Mouse (Mus musculus) thymus, adult 2 months (tissue): ENCODE data around the gene Atp1b2. TPM values are rescaled to one million over a fixed set of nuclear protein-coding genes. Genes with fewer than 3 reads are reported as not detected.

ENCODE experiments used
- DNase-seq: peaks from one replicate; pipeline ENCODE4 v3.0.0; 2021
- H3K27ac ChIP-seq: fragments of 200-500 bp; 2 replicates; pipeline ENCODE4 v1.5.1; 2012; ENCODE audit warnings: low read length, control low read depth; ENCODE audit not compliant: control insufficient read depth, insufficient read depth
- H3K27me3 ChIP-seq: fragments of 200-500 bp; 2 replicates; pipeline ENCODE4 v1.6.1; 2012; ENCODE audit warnings: mild to moderate bottlenecking, low read length, moderate library complexity, mixed read lengths; ENCODE audit not compliant: control insufficient read depth, insufficient read depth
- H3K36me3 ChIP-seq: fragments of 200-500 bp; 2 replicates; pipeline ENCODE4 v1.6.1; 2012; ENCODE audit warnings: mild to moderate bottlenecking, low read length, moderate library complexity; ENCODE audit not compliant: control insufficient read depth, insufficient read depth
- H3K4me1 ChIP-seq: fragments of 200-500 bp; replicated peaks from 2 replicates; pipeline ENCODE4 v1.6.1; 2012; ENCODE audit warnings: low read length; ENCODE audit not compliant: control insufficient read depth, insufficient read depth
- H3K4me3 ChIP-seq: fragments of 200-500 bp; 2 replicates; pipeline ENCODE4 v1.5.1; 2012; ENCODE audit warnings: mild to moderate bottlenecking, low read length, control low read depth, moderate library complexity; ENCODE audit not compliant: control insufficient read depth, insufficient read depth
- CTCF ChIP-seq: fragments of 200-500 bp; IDR thresholded peaks from 2 replicates; pipeline ENCODE4 v1.5.1; 2012; ENCODE audit warnings: mild to moderate bottlenecking, control low read depth, low read length, moderate library complexity, borderline replicate concordance; ENCODE audit not compliant: control insufficient read depth, poor library complexity, insufficient read depth; ENCODE audit errors: extremely low read depth
- POLR2A ChIP-seq: fragments of 200-500 bp; IDR thresholded peaks from 2 replicates; pipeline ENCODE4 v1.6.1; 2012; ENCODE audit warnings: mild to moderate bottlenecking, low read length, control low read depth, moderate library complexity; ENCODE audit not compliant: control insufficient read depth, poor library complexity, insufficient read depth; ENCODE audit errors: extremely low read depth
- WGBS: fragments of 180-500 bp; shearing (Covaris S2); methylation state at CpG from one replicate; pipeline ENCODE4 v1.1.7; 2018; 5-methylcytosine and 5-hydroxymethylcytosine counted together
- polyA plus RNA-seq: library from polyadenylated mRNA; depleted of rRNA; stranded (reverse); fragments of >200 nt; gene quantifications from 2 replicates; pipeline ENCODE4 v1.2.3, GENCODE M21; 2012

The Atp1b2 gene
- polyA plus RNA-seq, 1 experiment, result 4.2 TPM

DNA sequence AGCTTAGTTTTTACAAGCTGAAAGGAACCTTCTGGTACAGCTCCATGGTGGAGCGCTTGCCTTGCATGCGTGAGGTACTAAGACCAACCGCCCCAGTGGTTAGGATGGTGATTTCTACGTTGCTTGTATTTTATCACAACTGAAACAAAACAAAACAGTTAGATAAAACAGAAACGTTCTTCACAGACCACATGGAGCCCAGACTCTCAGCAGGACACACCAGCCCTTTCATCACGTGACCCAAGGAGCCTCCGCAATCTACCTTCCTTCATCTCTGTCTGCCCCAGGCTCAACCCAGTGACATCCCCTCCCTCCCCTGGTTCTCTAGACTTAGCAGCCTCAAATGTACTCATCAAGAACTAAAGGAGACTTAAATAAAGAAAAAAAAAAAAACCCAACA, 3.7 kb upstream of the Atp1b2 start:
- no peak for DNase-seq
- TF ChIP-seq POLR2A (no peak), CTCF (no peak)

GRCm38 (mm10) chr11:69608525-69608924, 2.8 kb upstream of the Atp1b2 start:
- 98% methylated on average over 3 of the region's 3 CpGs for WGBS
- Histone ChIP-seq H3K4me1 (peaks cover 18% of the 10 kb centered on the region), H3K36me3 (no peaks in the 10 kb centered on the region), H3K27ac (no peak overlapping the region), H3K4me3 (no peak overlapping the region), H3K27me3 (0 out of 2 replicates have a peak, but pooled peaks cover 6% of the 10 kb centered on the region)
- no peak for TF ChIP-seq POLR2A
- no peak for DNase-seq

More for the DNA sequence above, 3.7 kb upstream of the Atp1b2 start:
- Histone ChIP-seq H3K4me1 (peaks cover 22% of the 10 kb centered on the region), H3K27ac (no peak overlapping the region), H3K36me3 (no peaks in the 10 kb centered on the region), H3K4me3 (no peak overlapping the region), H3K27me3 (0 out of 2 replicates have a peak, but pooled peaks cover 1% of the 10 kb centered on the region)
- 80% methylated on average over 7 of the region's 7 CpGs for WGBS

DNA sequence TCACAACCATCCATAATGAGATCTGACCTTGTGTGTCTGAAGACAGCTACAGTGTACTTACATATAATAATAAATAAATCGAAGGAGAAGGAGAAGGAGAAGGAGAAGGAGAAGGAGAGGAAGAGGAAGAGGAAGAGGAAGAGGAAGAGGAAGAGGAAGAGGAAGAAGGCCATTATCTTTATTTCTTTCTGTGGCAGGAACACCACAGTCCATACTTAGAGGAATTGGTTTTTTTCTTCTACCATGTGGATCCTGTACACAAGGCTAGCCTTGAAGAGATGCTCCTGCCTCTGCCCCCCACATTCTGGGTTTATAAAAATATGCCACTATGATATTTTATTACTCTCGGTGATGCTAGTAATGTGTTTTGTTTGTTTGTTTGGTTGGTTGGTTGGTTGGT, 1.1 kb upstream of the Atp1b2 start:
- Histone ChIP-seq H3K27me3 (peaks cover 6% of the 10 kb centered on the region; the same call in 1 of the 2 replicates), H3K27ac (no peak overlapping the region), H3K4me3 (no peak overlapping the region), H3K36me3 (no peaks in the 10 kb centered on the region), H3K4me1 (peaks cover 17% of the 10 kb centered on the region)
- WGBS, result 69% methylated on average over 2 of the region's 2 CpGs
- DNase-seq, result no peak
- no peak for TF ChIP-seq CTCF
- TF ChIP-seq POLR2A, result no peak

DNA sequence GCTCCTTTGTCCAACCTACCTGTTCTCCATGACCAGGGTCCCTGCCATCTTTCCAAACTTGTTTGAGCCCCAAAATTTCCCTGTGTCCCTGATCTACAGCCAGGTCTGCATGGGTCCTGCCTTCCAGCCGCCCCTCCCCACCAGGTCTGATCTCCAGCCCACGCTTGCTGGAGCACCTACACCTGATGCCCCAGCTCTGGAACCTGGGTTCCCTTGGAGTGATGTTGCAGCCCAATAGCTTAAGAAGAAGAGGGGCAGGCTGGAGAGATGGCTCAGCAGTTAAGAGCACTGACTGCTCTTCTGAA, 701 bp upstream of the Atp1b2 start:
- Histone ChIP-seq H3K27ac (no peak overlapping the region), H3K4me1 (peaks cover 17% of the 10 kb centered on the region), H3K4me3 (no peak overlapping the region), H3K27me3 (peaks cover 6% of the 10 kb centered on the region; the same call in 1 of the 2 replicates), H3K36me3 (no peaks in the 10 kb centered on the region)
- no peak for TF ChIP-seq POLR2A
- no peak for TF ChIP-seq CTCF
- WGBS, result 90% methylated on average over 2 of the region's 2 CpGs
- no peak for DNase-seq

GRCm38 (mm10) chr11:69604795-69605664, 712 bp downstream of the Atp1b2 start:
- Histone ChIP-seq H3K4me3 (peak overlapping the region; percentile 64), H3K27ac (no peak overlapping the region), H3K4me1 (peaks cover 17% of the 10 kb centered on the region), H3K27me3 (peaks cover 6% of the 10 kb centered on the region; the same call in 1 of the 2 replicates), H3K36me3 (no peaks in the 10 kb centered on the region)
- DNase-seq, result no peak
- TF ChIP-seq CTCF (no peak), POLR2A (no peak)
- whole genome bisulfite sequencing, result 2% methylated on average over 58 of the region's 73 CpGs

DNA sequence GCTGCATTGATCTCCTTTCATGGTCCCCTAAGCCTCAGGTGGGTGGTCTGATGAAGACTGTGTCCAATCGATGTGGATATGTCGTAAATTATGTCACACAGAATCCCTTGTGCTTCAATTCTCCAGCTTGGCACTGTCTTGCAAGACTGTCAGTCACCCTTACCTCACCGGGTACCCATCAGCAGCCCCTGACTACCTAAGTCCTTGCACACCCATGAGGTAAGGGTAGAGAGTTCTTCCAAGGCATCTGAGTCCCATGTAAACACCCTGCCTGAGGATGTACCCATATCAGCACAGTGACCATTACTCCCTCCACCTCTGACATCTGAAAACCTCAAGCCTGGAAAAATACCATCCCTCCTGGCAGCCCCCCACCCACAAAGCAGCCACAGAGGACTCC, 1.4 kb downstream of the Atp1b2 start:
- Histone ChIP-seq H3K4me3 (no peak overlapping the region), H3K27ac (no peak overlapping the region)

More for the DNA sequence above, 1.4 kb downstream of the Atp1b2 start:
- peaks cover 6% of the 10 kb centered on the region; the same call in 1 of the 2 replicates for H3K27me3 ChIP-seq
- peaks cover 17% of the 10 kb centered on the region for H3K4me1 ChIP-seq
- TF ChIP-seq CTCF (no peak), POLR2A (no peak)
- whole genome bisulfite sequencing, result 77% methylated on average over 3 of the region's 3 CpGs
- H3K36me3 ChIP-seq, result no peaks in the 10 kb centered on the region
- no peak for DNase-seq
